Mouse (Mus musculus) cortical plate, adult 2 months (tissue): ENCODE measurements around the gene Hoxb2. TPM values are rescaled to one million over a fixed set of nuclear protein-coding genes. Genes with fewer than 3 reads are reported as not detected.

Source experiments
- H3K27ac ChIP-seq: fragments of 200-500 bp; 2 replicates; pipeline ENCODE4 v1.5.1; 2012; ENCODE audit warnings: low read length, control low read depth, inconsistent platforms; ENCODE audit not compliant: insufficient read depth
- H3K4me1 ChIP-seq: fragments of 200-500 bp; 2 replicates; pipeline ENCODE4 v1.6.1; 2011; ENCODE audit warnings: low read length; ENCODE audit not compliant: control insufficient read depth, insufficient read depth
- H3K4me3 ChIP-seq: fragments of 200-500 bp; 2 replicates; pipeline ENCODE4 v1.5.1; 2011; ENCODE audit warnings: mild to moderate bottlenecking, low read length, control low read depth; ENCODE audit not compliant: insufficient read depth
- CTCF ChIP-seq: fragments of 200-500 bp; IDR thresholded peaks from 2 replicates; pipeline ENCODE4 v1.5.1; 2011; ENCODE audit warnings: mild to moderate bottlenecking, control low read depth, low read length; ENCODE audit not compliant: insufficient read depth; ENCODE audit errors: extremely low read depth
- POLR2A ChIP-seq: fragments of 200-500 bp; IDR thresholded peaks from 2 replicates; pipeline ENCODE4 v1.6.1; 2011; ENCODE audit warnings: mild to moderate bottlenecking, low read length, control low read depth; ENCODE audit not compliant: insufficient read depth; ENCODE audit errors: extremely low read depth
- polyA plus RNA-seq: library from polyadenylated mRNA; depleted of rRNA; stranded (reverse); fragments of >200 nt; gene quantifications from 2 replicates; pipeline ENCODE4 v1.2.3, GENCODE M21; 2012

Hoxb2 gene
- polyA plus RNA-seq, 1 experiment = not detected

GRCm38 (mm10) chr11:96323154-96323553 is 27.2 kb upstream of the Hoxb2 start, which contains the start of gene Hoxb3:
Gene Hoxb3, plus strand, starts transcription at chr11:96323326.
- Histone ChIP-seq H3K4me3 (no peak within 1 kb of the TSS), H3K4me1 (no peaks in the 10 kb centered on the region), H3K27ac (no peak within 1 kb of the TSS)
- TF ChIP-seq POLR2A = no peak
- TF ChIP-seq CTCF = no peak

DNA sequence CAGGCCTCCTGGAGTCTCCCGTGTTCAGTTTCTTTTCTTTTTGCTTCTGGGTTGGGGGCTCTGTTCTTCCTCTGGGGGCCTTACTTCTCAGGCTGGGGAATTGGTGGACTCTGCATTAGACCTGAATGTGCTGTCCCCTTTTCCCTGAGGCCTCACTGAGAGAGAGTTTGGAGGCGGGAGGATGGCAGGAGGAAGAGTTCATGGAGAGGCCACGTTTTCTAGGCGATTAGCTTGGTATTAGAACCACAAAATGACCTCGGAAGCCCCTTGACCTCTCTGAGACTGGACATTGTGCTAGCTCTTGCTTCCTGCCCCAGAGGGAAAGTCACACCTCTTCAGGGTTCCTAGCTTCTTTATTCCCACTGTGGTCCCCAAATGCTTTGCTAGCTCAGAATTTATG is 26.2 kb upstream of the Hoxb2 start:
- Histone ChIP-seq H3K4me3 (no peak overlapping the region), H3K4me1 (no peaks in the 10 kb centered on the region), H3K27ac (no peak overlapping the region)
- TF ChIP-seq POLR2A (no peak), CTCF (no peak)

DNA sequence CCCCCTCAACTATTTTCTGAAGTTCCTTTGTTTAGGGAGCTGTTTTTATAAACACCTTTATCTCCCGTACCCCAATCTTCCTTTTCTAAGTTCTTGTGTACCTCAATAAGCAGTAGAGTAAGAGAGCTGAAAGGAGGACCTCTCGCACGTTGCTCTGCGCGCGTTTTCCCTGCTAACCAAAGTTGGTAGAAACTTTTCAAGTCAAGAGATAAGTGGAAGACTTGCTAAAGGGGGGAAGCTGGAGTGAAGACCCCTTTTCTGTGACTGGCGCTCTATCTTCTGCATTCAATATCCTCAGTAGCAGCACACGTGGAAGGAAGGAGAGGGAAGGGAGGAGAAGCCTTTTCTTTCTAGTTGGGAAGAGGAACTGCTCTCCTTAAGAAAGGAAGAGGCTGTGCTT is 25.4 kb upstream of the Hoxb2 start:
- H3K4me1 ChIP-seq = no peaks in the 10 kb centered on the region
- H3K4me3 ChIP-seq = no peak overlapping the region
- H3K27ac ChIP-seq = no peak overlapping the region
- TF ChIP-seq CTCF (no peak), POLR2A (no peak)

DNA sequence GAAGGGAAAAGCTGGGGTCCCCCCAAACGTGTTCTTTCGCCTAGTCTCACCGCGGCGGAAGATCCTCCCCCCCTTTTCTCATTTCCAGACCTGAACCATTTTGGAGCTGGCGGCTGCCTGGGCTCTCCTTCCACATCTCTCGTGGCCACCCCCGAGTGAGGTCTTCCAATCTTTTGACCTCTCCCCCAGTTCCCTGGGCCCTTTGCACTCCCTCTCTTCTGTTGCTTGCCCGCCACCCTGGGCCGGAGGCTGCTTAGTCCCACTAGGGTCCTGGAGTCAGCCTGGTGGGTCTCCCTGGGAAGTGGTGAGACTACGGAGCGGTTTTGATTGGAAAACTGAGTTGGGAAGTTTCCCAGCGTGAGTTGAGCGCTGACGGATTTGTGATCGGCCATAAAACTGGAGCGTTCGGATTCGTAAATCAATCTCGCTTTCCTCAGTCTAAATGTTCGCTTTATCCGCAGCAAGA is 24.5 kb upstream of the Hoxb2 start:
- TF ChIP-seq CTCF = no peak
- TF ChIP-seq POLR2A = no peak
- no peak overlapping the region for H3K27ac ChIP-seq
- no peak overlapping the region for H3K4me3 ChIP-seq
- H3K4me1 ChIP-seq = no peaks in the 10 kb centered on the region

GRCm38 (mm10) chr11:96326705-96327104 is 23.6 kb upstream of the Hoxb2 start:
- TF ChIP-seq POLR2A (no peak), CTCF (no peak)
- Histone ChIP-seq H3K4me3 (no peak overlapping the region), H3K27ac (no peak overlapping the region), H3K4me1 (no peaks in the 10 kb centered on the region)

DNA sequence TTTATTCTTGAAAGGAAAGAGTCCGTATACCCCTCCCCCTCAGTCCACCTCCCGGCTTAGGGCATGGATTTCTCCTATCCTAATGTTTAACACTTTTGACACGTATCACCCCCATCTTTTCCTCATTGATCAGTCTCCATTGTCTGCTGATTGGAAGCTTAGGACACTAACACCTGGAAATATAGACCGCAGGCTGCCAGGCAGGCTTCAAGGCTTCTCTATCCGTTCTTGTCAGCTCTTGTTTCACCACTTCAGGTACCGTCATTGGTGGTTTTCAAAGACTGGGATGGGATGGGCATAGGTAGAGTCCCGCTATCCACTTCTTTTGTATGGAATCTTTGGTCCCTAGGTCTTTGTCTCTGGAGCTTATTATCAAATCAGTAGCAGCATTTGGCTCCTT is 23.2 kb upstream of the Hoxb2 start:
- no peak overlapping the region for H3K4me3 ChIP-seq
- no peaks in the 10 kb centered on the region for H3K4me1 ChIP-seq
- no peak overlapping the region for H3K27ac ChIP-seq
- TF ChIP-seq CTCF (no peak), POLR2A (no peak)

DNA sequence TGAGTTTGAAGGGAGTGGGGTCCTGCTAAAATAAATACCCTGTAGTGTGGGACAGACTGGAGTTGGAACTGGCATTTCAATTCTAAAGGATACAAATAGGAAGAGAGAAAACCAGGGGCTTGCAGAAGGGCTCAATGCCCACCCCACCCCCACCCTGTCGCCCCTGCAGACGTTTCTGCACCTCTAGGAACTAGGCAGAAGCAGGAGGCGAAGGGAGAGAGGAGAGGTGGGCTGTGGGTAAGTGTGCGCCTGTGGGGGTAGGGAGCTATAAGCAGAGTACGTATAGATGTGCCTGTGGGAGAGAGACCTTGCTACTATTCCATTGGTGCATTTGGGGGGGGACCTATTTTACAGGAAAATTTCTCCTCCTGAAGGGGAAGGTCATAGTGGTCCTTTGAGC is 22.6 kb upstream of the Hoxb2 start:
- TF ChIP-seq CTCF (no peak), POLR2A (no peak)
- Histone ChIP-seq H3K4me3 (no peak overlapping the region), H3K4me1 (no peaks in the 10 kb centered on the region), H3K27ac (no peak overlapping the region)

DNA sequence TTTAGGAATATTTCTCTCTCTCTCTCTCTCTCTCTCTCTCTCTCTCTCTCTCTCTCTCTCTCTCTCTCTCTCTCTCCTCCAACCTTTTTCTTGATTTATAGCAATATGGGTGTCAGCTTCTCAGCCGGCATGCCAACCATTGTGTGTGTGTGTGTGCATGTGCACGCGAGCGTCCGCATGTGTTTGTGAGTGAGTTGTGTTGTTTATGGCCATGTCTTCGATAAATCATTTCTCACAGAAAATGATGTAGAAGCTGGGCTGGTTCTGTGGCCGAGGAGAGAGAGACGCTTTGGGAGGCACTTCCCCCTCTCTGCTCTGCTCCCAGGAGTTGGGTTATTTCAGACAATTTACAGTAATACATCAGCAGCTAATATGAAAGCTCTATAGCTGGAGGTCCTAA is 21.7 kb upstream of the Hoxb2 start:
- Histone ChIP-seq H3K4me1 (no peaks in the 10 kb centered on the region), H3K27ac (no peak overlapping the region), H3K4me3 (no peak overlapping the region)
- TF ChIP-seq POLR2A (no peak), CTCF (no peak)

- H3K4me1 ChIP-seq = no peaks in the 10 kb centered on the region
- no peak overlapping the region for H3K27ac ChIP-seq
- TF ChIP-seq POLR2A = no peak
- no peak for TF ChIP-seq CTCF
- no peak overlapping the region for H3K4me3 ChIP-seq
Observed at GRCm38 (mm10) chr11:96332105-96332504, 18.2 kb upstream of the Hoxb2 start.

DNA sequence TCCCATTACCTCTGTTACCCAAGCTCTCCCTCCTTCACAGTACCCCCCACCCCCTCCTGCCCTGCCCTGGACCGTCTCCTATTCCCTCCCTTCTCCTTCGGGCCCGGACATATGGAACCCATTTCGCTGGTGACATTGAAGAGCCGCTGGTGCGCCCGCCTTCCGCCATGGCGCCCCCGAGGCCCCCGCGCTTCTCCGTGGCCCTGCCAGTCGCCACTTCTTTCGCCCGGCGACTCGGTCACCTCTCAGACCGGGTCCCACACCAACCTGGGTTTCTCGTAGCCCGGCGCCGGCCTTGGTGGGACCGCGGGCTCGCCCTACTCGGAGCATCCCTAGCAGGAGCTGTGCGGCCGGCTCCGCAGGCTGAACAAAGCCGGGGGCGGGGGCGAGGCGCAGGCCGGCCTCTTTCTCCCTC is 17.7 kb upstream of the Hoxb2 start:
- Histone ChIP-seq H3K4me3 (no peak overlapping the region), H3K27ac (no peak overlapping the region), H3K4me1 (no peaks in the 10 kb centered on the region)
- TF ChIP-seq CTCF = no peak
- no peak for TF ChIP-seq POLR2A
